Mouse (Mus musculus) heart, embryonic 14.5 days (tissue): Measurements from ENCODE around the gene Robo4. TPM values are rescaled to one million over a fixed set of nuclear protein-coding genes. Genes with fewer than 3 reads are reported as not detected.

Experiments used
- ATAC-seq: fragments of 200-750 bp; cut with Nextera tagmentation; 2 replicates; pipeline ENCODE4 v1.8.0; 2017; ENCODE audit warnings: low read depth, moderate TSS enrichment; ENCODE audit not compliant: insufficient number of reproducible peaks, insufficient read depth, low FRiP score
- H3K27ac ChIP-seq, 2 experiments: fragments of 200-500 bp in 1 of 2; fragments of 300-500 bp in 1 of 2; sonication (generic) in 1 of 2; replicated peaks in 1 of 2; 2 replicates each; pipeline ENCODE4 v1.5.1; 2012 to 2014; ENCODE audit warnings: low read depth in 2 of 2, low read length in 2 of 2, control low read depth in 1 of 2, mild to moderate bottlenecking in 1 of 2, mixed read lengths in 1 of 2; ENCODE audit not compliant: control insufficient read depth in 1 of 2, insufficient read depth in 1 of 2
- H3K27me3 ChIP-seq: fragments of 300-500 bp; sonication (generic); 2 replicates; pipeline ENCODE4 v1.6.1; 2014; ENCODE audit warnings: mild to moderate bottlenecking, low read length, control low read depth; ENCODE audit not compliant: control insufficient read depth, insufficient read depth
- H3K36me3 ChIP-seq: fragments of 300-500 bp; sonication (generic); 2 replicates; pipeline ENCODE4 v1.6.1; 2014; ENCODE audit warnings: mild to moderate bottlenecking, control low read depth, low read length, mixed read lengths; ENCODE audit not compliant: control insufficient read depth, insufficient read depth
- H3K4me1 ChIP-seq, 2 experiments: fragments of 200-500 bp in 1 of 2; fragments of 300-500 bp in 1 of 2; sonication (generic) in 1 of 2; 2 replicates each; pipeline ENCODE4 v1.6.1; 2012 to 2014; ENCODE audit warnings: low read length in 2 of 2, control low read depth in 1 of 2, mixed read lengths in 1 of 2; ENCODE audit not compliant: control insufficient read depth in 2 of 2, insufficient read depth in 2 of 2
- H3K4me2 ChIP-seq: fragments of 300-500 bp; sonication (generic); 2 replicates; pipeline ENCODE4 v1.6.1; 2014; ENCODE audit warnings: mild to moderate bottlenecking, low read length
- H3K4me3 ChIP-seq, 2 experiments: fragments of 200-500 bp in 1 of 2; fragments of 300-500 bp in 1 of 2; sonication (generic) in 1 of 2; 2 replicates each; pipeline ENCODE4 v1.5.1; 2012 to 2014; ENCODE audit warnings: low read length in 2 of 2, mild to moderate bottlenecking in 2 of 2, control low read depth in 1 of 2, low read depth in 1 of 2, moderate library complexity in 1 of 2; ENCODE audit not compliant: control insufficient read depth in 1 of 2, insufficient read depth in 1 of 2
- H3K9ac ChIP-seq: fragments of 300-500 bp; sonication (generic); 2 replicates; pipeline ENCODE4 v1.6.1; 2014; ENCODE audit warnings: mild to moderate bottlenecking, low read length
- H3K9me3 ChIP-seq: fragments of 300-500 bp; sonication (generic); 2 replicates; pipeline ENCODE4 v1.6.1; 2016; ENCODE audit warnings: low read length, control low read depth; ENCODE audit not compliant: control insufficient read depth
- WGBS: fragments of 180-500 bp; shearing (Covaris S2); extraction: QIAGEN DNeasy Blood & Tissue Kit; methylation state at CpG from one replicate; pipeline ENCODE4 v1.1.7; 2014; 5-methylcytosine and 5-hydroxymethylcytosine counted together
- polyA plus RNA-seq: library from polyadenylated mRNA; unstranded; fragments of >200 nt; fragmentation: Nextera tagmentation; extraction: Ambion mirVana; gene quantifications from 2 replicates; pipeline ENCODE4 v1.2.1, GENCODE M21; 2014

Robo4 gene
- polyA plus RNA-seq: 10.4 and 11.3 TPM in 2 replicates

GRCm38 (mm10) chr9:37401802-37402201 is at the start of gene Robo4:
Gene Robo4 (plus strand): TSS chr9:37401897.
- peaks cover 0 to 8% of the 10 kb centered on the region in 2 experiments; a peak in 1 of 4 replicates for H3K4me1 ChIP-seq
- peak within 1 kb of the TSS; percentile 49 for H3K4me2 ChIP-seq
- H3K9ac ChIP-seq: peak within 1 kb of the TSS; percentile 56; the same call in 1 of the 2 replicates
- H3K9me3 ChIP-seq: no peaks in the 10 kb centered on the region
- H3K4me3 ChIP-seq: peak within 1 kb of the TSS; percentile 29 to 34
- H3K27ac ChIP-seq: peak within 1 kb of the TSS; percentile 61 to 68
- H3K27me3 ChIP-seq: no peaks in the 10 kb centered on the region
- peak; percentile 43; the same call in 1 of the 2 replicates for ATAC-seq
- 13% methylated on average over 7 of the region's 7 CpGs for WGBS
- no peaks in the 10 kb centered on the region for H3K36me3 ChIP-seq

GRCm38 (mm10) chr9:37354485-37354884 is 47.2 kb upstream of the Robo4 start:
- Histone ChIP-seq H3K9me3 (no peaks in the 10 kb centered on the region), H3K4me2 (no peak overlapping the region), H3K4me3 (no peak overlapping the region), H3K4me1 (peaks cover under 1 to 3% of the 10 kb centered on the region in 2 experiments), H3K27ac (no peak overlapping the region), H3K9ac (no peak overlapping the region), H3K27me3 (no peaks in the 10 kb centered on the region), H3K36me3 (no peaks in the 10 kb centered on the region)
- WGBS: 61% methylated on average over 1 of the region's 1 CpGs
- ATAC-seq: no peak

GRCm38 (mm10) chr9:37358713-37359330 is 42.9 kb upstream of the Robo4 start:
- Histone ChIP-seq H3K27me3 (no peaks in the 10 kb centered on the region), H3K4me1 (peaks cover 4 to 8% of the 10 kb centered on the region in 2 experiments), H3K27ac (no peak overlapping the region), H3K9ac (no peak overlapping the region), H3K9me3 (no peaks in the 10 kb centered on the region), H3K36me3 (no peaks in the 10 kb centered on the region), H3K4me2 (no peak overlapping the region), H3K4me3 (no peak overlapping the region)
- no peak for ATAC-seq
- WGBS: 84% methylated on average over 7 of the region's 7 CpGs

GRCm38 (mm10) chr9:37359331-37360220 is 42.1 kb upstream of the Robo4 start:
- Histone ChIP-seq H3K27me3 (no peaks in the 10 kb centered on the region), H3K27ac (no peak overlapping the region), H3K36me3 (no peaks in the 10 kb centered on the region), H3K4me2 (no peak overlapping the region), H3K4me1 (peaks cover 4 to 8% of the 10 kb centered on the region in 2 experiments), H3K4me3 (no peak overlapping the region), H3K9me3 (no peaks in the 10 kb centered on the region), H3K9ac (no peak overlapping the region)
- ATAC-seq: no peak
- 52% methylated on average over 6 of the region's 6 CpGs for WGBS

DNA sequence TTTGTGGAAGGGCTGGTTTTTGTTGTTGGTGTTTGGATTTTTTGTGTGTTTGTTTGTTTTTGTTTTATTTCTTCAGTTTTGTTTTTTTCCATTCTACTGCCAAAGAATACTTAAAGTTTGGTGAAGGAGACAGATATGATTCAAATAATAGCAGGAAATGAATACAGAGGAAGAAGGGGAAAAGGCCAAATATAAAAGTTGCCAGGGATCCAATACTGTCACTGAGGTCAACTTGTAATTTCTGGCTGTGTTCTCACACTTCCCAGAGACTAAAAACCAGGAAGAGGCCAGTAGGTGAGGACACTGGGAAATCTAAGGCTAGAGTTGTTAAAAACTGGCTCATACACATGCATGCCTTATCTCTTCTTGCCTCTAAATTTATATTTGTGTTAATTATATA is 39.6 kb upstream of the Robo4 start:
- Histone ChIP-seq H3K4me2 (no peak overlapping the region), H3K27ac (no peak overlapping the region), H3K27me3 (no peaks in the 10 kb centered on the region), H3K4me1 (peaks cover 4 to 8% of the 10 kb centered on the region in 2 experiments), H3K36me3 (no peaks in the 10 kb centered on the region), H3K9ac (no peak overlapping the region), H3K4me3 (no peak overlapping the region), H3K9me3 (no peaks in the 10 kb centered on the region)
- no peak for ATAC-seq

- no peak overlapping the region for H3K4me2 ChIP-seq
- WGBS: 63% methylated on average over 1 of the region's 1 CpGs
- no peaks in the 10 kb centered on the region for H3K27me3 ChIP-seq
- H3K9me3 ChIP-seq: no peaks in the 10 kb centered on the region
- H3K9ac ChIP-seq: no peak overlapping the region
- ATAC-seq: no peak
- H3K4me1 ChIP-seq: peaks cover 4 to 8% of the 10 kb centered on the region in 2 experiments
- no peak overlapping the region for H3K27ac ChIP-seq
- H3K36me3 ChIP-seq: no peaks in the 10 kb centered on the region
- H3K4me3 ChIP-seq: no peak overlapping the region
Measured at GRCm38 (mm10) chr9:37362881-37363280, 38.8 kb upstream of the Robo4 start.

GRCm38 (mm10) chr9:37363551-37363950 is 38.1 kb upstream of the Robo4 start:
- Histone ChIP-seq H3K4me1 (peaks cover 4 to 8% of the 10 kb centered on the region in 2 experiments), H3K4me3 (no peak overlapping the region), H3K36me3 (no peaks in the 10 kb centered on the region), H3K9ac (no peak overlapping the region), H3K27me3 (no peaks in the 10 kb centered on the region), H3K9me3 (no peaks in the 10 kb centered on the region), H3K4me2 (no peak overlapping the region), H3K27ac (no peak overlapping the region)
- no peak for ATAC-seq
- WGBS: 60% methylated on average over 3 of the region's 3 CpGs
